Mouse (Mus musculus) cortical plate, adult 2 months (tissue): Measurements from ENCODE around the gene Cenpn.

Experiments
- CTCF ChIP-seq: fragments of 200-500 bp; IDR thresholded peaks from 2 replicates; pipeline ENCODE4 v1.5.1; 2011; ENCODE audit warnings: mild to moderate bottlenecking, control low read depth, low read length; ENCODE audit not compliant: insufficient read depth; ENCODE audit errors: extremely low read depth
- POLR2A ChIP-seq: fragments of 200-500 bp; IDR thresholded peaks from 2 replicates; pipeline ENCODE4 v1.6.1; 2011; ENCODE audit warnings: mild to moderate bottlenecking, low read length, control low read depth; ENCODE audit not compliant: insufficient read depth; ENCODE audit errors: extremely low read depth

DNA sequence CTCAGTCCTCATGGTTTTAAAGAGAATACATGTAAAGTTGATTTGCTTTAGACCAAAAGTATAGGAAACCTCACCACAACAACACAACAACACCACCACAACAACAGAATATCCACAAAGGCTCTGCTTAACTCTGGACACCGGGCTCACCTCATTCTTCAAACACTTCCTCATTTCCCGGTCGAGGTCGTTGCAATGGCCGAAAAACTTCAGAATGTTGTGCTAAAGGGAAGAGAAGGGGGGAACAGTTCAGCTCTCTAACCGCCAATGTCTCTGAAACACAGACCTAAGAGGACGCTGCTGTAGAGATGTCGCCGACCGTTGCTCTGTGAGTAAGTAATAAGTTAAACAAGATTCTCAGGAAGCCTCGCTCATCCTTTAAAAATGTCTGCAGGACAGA, 27.6 kb upstream of the Cenpn start:
- TF ChIP-seq CTCF: no peak
- TF ChIP-seq POLR2A: no peak
